Mouse (Mus musculus): ENCODE measurements around the gene Rhbdf1. TPM values are rescaled to one million over a fixed set of nuclear protein-coding genes. Genes with fewer than 3 reads are reported as not detected.

Rhbdf1 gene
- polyA plus RNA-seq, 1 experiment from 2014 or later: 27.1 TPM

GRCm38 (mm10) chr11:32243205-32243955 is 21.3 kb upstream of the Rhbdf1 start:
- no peak overlapping the region for H3K4me3 ChIP-seq (ENCODE audit: low read length)
- WGBS: 75% methylated on average over 7 of the region's 7 CpGs
- ATAC-seq: no peak
- H3K27me3 ChIP-seq (replicated peaks; ENCODE audit: control insufficient read depth, insufficient read depth, low read length): no peaks in the 10 kb centered on the region
- no peaks in the 10 kb centered on the region for H3K4me1 ChIP-seq (ENCODE audit: control insufficient read depth, insufficient read depth, low read depth, low read length)
- peaks cover 16% of the 10 kb centered on the region for H3K36me3 ChIP-seq (ENCODE audit: control insufficient read depth, insufficient read depth, low read length)
- H3K27ac ChIP-seq (ENCODE audit: low read depth, low read length): 0 out of 2 replicates have a peak overlapping the region, but pooled peaks have one; percentile 12
- H3K9ac ChIP-seq (ENCODE audit: low read depth, low read length): no peak overlapping the region
- no peaks in the 10 kb centered on the region for H3K9me3 ChIP-seq (ENCODE audit: control insufficient read depth, low read length)
- H3K4me2 ChIP-seq (ENCODE audit: low read length): no peak overlapping the region

DNA sequence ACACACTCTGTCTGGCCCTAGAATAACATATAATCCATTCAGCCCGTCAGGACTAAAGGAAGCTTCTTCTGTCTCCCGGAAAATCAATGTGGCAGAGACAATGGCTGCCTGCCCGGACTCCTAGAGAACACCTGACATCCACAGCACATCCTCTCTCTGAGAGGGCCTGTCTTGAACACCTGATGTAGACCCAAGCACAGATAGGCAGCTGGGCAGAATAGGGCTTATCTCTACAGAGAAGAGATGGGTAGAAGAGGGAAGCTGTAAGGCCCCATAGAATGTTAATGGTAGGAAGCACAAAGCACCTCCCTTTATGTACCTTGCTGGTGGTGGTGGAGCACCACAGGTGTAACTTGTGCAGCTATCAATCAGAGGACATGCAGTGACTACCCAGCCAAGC is 20.1 kb upstream of the Rhbdf1 start:
- Histone ChIP-seq H3K9ac (ENCODE audit: low read depth, low read length) (no peak overlapping the region), H3K4me2 (ENCODE audit: low read length) (no peak overlapping the region), H3K27me3 (replicated peaks; ENCODE audit: control insufficient read depth, insufficient read depth, low read length) (no peaks in the 10 kb centered on the region), H3K36me3 (ENCODE audit: control insufficient read depth, insufficient read depth, low read length) (peaks cover 11% of the 10 kb centered on the region), H3K4me1 (ENCODE audit: control insufficient read depth, insufficient read depth, low read depth, low read length) (peaks cover 3% of the 10 kb centered on the region), H3K9me3 (ENCODE audit: control insufficient read depth, low read length) (no peaks in the 10 kb centered on the region), H3K4me3 (ENCODE audit: low read length) (no peak overlapping the region), H3K27ac (ENCODE audit: low read depth, low read length) (no peak overlapping the region)
- ATAC-seq: no peak
- 78% methylated on average over 3 of the region's 3 CpGs for WGBS

DNA sequence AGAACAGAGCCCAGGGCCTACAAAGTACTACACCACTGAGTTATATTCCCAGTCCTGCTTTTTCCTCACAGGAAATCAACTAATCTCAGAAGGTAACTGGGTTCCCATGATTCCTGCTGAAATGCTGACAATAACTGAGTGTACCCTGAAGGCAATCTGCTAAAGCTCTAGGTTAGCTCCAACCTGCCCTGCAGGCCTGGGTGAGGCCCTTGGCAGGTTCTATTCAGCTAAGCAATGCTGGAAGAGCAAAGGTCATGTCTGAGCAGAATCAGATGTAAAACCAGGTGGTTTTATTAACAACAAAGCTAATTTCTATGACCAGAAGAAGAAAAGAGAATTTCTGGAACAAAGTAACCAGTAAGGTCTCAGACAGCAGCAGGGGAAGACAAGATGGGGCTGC is 19.3 kb upstream of the Rhbdf1 start:
- Histone ChIP-seq H3K36me3 (ENCODE audit: control insufficient read depth, insufficient read depth, low read length) (peaks cover 9% of the 10 kb centered on the region; the same call in 1 of the 2 replicates), H3K4me2 (ENCODE audit: low read length) (no peak overlapping the region), H3K27ac (ENCODE audit: low read depth, low read length) (no peak overlapping the region), H3K9ac (ENCODE audit: low read depth, low read length) (no peak overlapping the region), H3K9me3 (ENCODE audit: control insufficient read depth, low read length) (no peaks in the 10 kb centered on the region), H3K27me3 (replicated peaks; ENCODE audit: control insufficient read depth, insufficient read depth, low read length) (no peaks in the 10 kb centered on the region), H3K4me1 (ENCODE audit: control insufficient read depth, insufficient read depth, low read depth, low read length) (peaks cover 10% of the 10 kb centered on the region), H3K4me3 (ENCODE audit: low read length) (no peak overlapping the region)
- no peak for ATAC-seq

- Histone ChIP-seq H3K9ac (ENCODE audit: low read depth, low read length) (no peak overlapping the region), H3K4me1 (ENCODE audit: control insufficient read depth, insufficient read depth, low read depth, low read length) (peaks cover 26% of the 10 kb centered on the region), H3K9me3 (ENCODE audit: control insufficient read depth, low read length) (no peaks in the 10 kb centered on the region), H3K36me3 (ENCODE audit: control insufficient read depth, insufficient read depth, low read length) (0 out of 2 replicates have a peak, but pooled peaks cover 2% of the 10 kb centered on the region), H3K27me3 (replicated peaks; ENCODE audit: control insufficient read depth, insufficient read depth, low read length) (no peaks in the 10 kb centered on the region), H3K27ac (ENCODE audit: low read depth, low read length) (no peak overlapping the region; the same call in 1 of the 2 replicates), H3K4me3 (ENCODE audit: low read length) (no peak overlapping the region), H3K4me2 (ENCODE audit: low read length) (no peak overlapping the region)
- ATAC-seq: peak; percentile 37
- WGBS: 62% methylated on average over 5 of the region's 5 CpGs
These were observed 16.2 kb upstream of the Rhbdf1 start for GRCm38 (mm10) chr11:32238093-32238860.

DNA sequence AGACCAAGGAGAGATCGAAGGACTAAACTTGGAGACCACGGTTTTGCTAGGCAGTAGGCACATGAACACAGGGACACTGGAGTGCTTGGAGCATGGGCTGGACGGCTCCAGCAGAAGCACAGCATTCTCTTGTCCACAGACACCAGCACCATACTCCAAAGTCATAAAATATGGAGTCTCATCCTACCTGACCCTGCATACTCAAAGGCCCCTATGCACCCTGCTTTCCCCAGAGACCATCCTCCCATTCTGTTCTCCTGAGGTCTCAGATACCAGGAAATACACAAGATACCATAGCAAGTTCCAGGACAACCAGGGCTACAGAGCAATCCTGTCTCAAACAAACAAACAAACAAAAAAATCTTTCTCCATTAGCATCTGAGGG is 15.3 kb upstream of the Rhbdf1 start:
- Histone ChIP-seq H3K4me2 (ENCODE audit: low read length) (no peak overlapping the region), H3K36me3 (ENCODE audit: control insufficient read depth, insufficient read depth, low read length) (peaks cover 5% of the 10 kb centered on the region; the same call in 1 of the 2 replicates), H3K9me3 (ENCODE audit: control insufficient read depth, low read length) (no peaks in the 10 kb centered on the region), H3K9ac (ENCODE audit: low read depth, low read length) (no peak overlapping the region), H3K27ac (ENCODE audit: low read depth, low read length) (no peak overlapping the region), H3K4me1 (ENCODE audit: control insufficient read depth, insufficient read depth, low read depth, low read length) (peaks cover 26% of the 10 kb centered on the region), H3K4me3 (ENCODE audit: low read length) (no peak overlapping the region), H3K27me3 (replicated peaks; ENCODE audit: control insufficient read depth, insufficient read depth, low read length) (no peaks in the 10 kb centered on the region)
- ATAC-seq: no peak
- 88% methylated on average over 3 of the region's 3 CpGs for WGBS

DNA sequence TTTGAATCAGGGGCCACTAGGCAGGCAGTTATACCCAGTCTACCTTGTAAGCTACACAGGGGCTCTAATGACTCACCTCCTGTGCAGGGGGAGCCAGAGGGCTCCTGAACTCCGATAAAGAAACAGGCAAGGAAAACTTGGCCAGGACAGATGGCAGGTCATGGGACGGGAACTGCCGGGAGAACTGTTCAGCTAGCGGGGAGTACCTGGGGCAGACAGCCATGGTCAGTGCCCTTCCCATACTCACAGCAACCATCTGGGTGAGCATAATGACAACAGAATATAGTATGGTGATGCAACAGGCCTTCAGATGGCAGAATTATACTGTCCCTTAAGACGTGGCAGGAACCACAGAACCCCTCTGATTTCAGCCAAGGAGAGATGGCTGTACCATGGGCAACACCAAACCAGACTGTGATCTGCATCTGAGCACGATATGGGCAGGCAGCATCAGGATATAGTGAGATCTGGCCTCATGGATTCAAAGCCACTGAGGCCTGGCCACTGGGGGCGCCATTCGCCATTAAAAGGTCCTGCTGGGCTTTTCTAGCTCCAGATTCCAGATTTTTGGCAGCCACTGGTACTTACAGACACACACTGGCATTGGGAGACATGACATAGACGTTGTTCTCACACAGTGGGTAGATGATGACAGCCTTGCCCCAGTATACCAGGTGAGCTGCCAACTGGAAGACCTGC is 14.8 kb upstream of the Rhbdf1 start:
- Histone ChIP-seq H3K9ac (ENCODE audit: low read depth, low read length) (no peak overlapping the region), H3K9me3 (ENCODE audit: control insufficient read depth, low read length) (no peaks in the 10 kb centered on the region), H3K4me1 (ENCODE audit: control insufficient read depth, insufficient read depth, low read depth, low read length) (peaks cover 26% of the 10 kb centered on the region), H3K36me3 (ENCODE audit: control insufficient read depth, insufficient read depth, low read length) (peaks cover 5% of the 10 kb centered on the region; the same call in 1 of the 2 replicates), H3K4me2 (ENCODE audit: low read length) (no peak overlapping the region), H3K4me3 (ENCODE audit: low read length) (no peak overlapping the region), H3K27ac (ENCODE audit: low read depth, low read length) (peak overlapping the region; percentile 73), H3K27me3 (replicated peaks; ENCODE audit: control insufficient read depth, insufficient read depth, low read length) (no peaks in the 10 kb centered on the region)
- WGBS: 50% methylated on average over 9 of the region's 9 CpGs
- ATAC-seq: no peak

DNA sequence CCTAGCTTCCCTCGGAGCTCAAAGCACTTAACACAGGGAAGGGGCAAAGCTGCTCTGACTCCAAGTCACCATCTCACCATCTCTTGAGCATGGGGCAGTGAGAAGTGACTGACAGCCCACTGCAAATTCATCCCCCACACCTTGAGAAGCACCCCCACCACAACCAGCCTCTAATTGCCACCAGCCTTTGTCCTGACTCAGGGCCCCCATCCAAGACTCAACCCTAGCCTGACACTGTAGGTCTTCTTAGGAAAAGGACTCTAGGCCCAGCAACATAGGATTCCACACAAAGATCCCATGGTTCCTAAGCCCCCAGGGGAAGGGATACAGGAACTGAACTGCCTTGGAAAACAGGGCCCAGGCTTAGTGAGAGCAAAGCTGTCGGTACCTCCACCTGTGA is 14.0 kb upstream of the Rhbdf1 start:
- no peak overlapping the region for H3K9ac ChIP-seq (ENCODE audit: low read depth, low read length)
- H3K36me3 ChIP-seq (ENCODE audit: control insufficient read depth, insufficient read depth, low read length): peaks cover 10% of the 10 kb centered on the region; the same call in 1 of the 2 replicates
- H3K9me3 ChIP-seq (ENCODE audit: control insufficient read depth, low read length): no peaks in the 10 kb centered on the region
- H3K27ac ChIP-seq (ENCODE audit: low read depth, low read length): peak overlapping the region; percentile 73
- H3K27me3 ChIP-seq (replicated peaks; ENCODE audit: control insufficient read depth, insufficient read depth, low read length): no peaks in the 10 kb centered on the region
- peak; percentile 17 for ATAC-seq
- H3K4me2 ChIP-seq (ENCODE audit: low read length): no peak overlapping the region
- H3K4me1 ChIP-seq (ENCODE audit: control insufficient read depth, insufficient read depth, low read depth, low read length): peaks cover 26% of the 10 kb centered on the region
- no peak overlapping the region for H3K4me3 ChIP-seq (ENCODE audit: low read length)
- 48% methylated on average over 2 of the region's 2 CpGs for WGBS

- Histone ChIP-seq H3K27me3 (replicated peaks; ENCODE audit: control insufficient read depth, insufficient read depth, low read length) (no peaks in the 10 kb centered on the region), H3K9ac (ENCODE audit: low read depth, low read length) (no peak overlapping the region), H3K4me1 (ENCODE audit: control insufficient read depth, insufficient read depth, low read depth, low read length) (peaks cover 26% of the 10 kb centered on the region), H3K36me3 (ENCODE audit: control insufficient read depth, insufficient read depth, low read length) (peaks cover 9% of the 10 kb centered on the region), H3K4me2 (ENCODE audit: low read length) (no peak overlapping the region), H3K9me3 (ENCODE audit: control insufficient read depth, low read length) (no peaks in the 10 kb centered on the region), H3K27ac (ENCODE audit: low read depth, low read length) (peak overlapping the region; percentile 73), H3K4me3 (ENCODE audit: low read length) (no peak overlapping the region)
- 16% methylated on average over 3 of the region's 3 CpGs for WGBS
- peak; percentile 70 for ATAC-seq
These were observed 13.5 kb upstream of the Rhbdf1 start for GRCm38 (mm10) chr11:32235646-32236045.

Measured in hindbrain, embryonic 16.5 days (tissue).